Mouse (Mus musculus): ENCODE data around the gene Atg9a.
A peak's percentile ranks its signal among the peaks of the same experiment; 100 is the strongest.

Atg9a gene

DNA sequence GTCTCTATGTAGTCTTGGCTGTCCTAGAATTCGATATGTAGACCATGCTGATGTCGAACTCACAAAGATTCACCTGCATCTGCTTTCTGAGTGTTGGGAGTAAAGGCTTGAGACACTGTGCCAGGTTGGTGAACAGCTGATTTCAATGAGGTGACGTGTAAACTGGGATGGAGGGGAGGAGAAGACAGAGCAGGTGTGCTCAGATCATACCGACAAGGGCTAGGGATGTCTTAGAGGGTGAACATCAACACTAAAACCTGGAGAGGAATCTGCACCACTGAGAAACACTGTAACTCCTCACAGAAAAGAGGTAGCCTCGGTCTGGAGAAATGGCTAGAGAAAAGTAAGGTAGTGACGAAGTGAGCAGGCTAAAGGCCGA, 23.9 kb downstream of the Atg9a start:
- no peak for DNase-seq

DNA sequence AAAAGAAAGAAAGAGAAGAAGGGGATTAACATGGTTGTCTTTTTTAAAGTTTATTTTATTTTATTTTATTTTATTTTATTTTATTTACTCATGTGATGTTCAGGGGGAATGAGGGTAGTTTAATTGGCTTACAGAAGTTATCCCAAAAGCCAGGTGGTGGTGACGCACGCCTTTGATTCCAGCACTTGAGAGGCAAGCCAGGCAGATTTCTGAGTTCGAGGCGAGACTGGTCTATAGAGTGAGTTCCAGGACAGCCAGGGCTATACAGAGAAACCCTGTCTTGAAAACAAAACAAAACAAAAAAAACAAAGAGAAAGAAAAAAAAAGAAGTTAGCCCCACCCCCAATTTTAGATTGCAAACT, 31.8 kb downstream of the Atg9a start:
- no peak for DNase-seq

DNA sequence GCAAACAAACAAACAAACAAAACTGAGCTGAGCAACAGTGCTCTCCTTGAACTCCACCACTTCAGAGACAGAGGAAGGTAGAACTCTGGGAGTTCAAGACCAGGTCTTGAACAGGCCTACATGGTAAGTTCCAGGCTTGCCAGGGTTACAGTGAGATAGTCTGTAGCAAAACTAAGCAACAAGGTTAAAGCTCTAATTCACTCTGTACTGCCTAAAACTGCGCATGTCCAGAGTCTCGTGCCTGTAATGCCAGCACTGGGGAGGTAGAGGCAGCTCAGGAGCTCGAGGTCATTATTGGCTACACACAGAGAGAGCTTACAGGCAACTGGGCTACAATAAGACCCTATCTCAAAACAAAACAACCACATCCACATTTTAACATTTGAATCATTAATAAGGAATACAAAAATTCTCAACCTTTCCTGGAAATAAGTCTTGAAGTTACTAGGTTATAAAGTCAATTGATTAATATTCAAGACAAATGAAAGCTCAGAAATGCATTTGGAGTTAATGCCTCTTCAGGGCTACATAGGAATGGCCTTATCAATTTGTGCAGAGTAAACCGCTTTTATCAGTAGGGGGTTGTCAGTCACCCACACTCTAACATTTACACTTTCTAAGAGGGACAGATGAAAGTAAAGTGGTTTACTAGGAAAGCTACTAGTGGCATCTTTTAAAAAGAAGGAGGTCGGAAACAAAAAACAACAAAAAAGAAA, 32.3 kb downstream of the Atg9a start:
- DNase-seq: no peak

DNA sequence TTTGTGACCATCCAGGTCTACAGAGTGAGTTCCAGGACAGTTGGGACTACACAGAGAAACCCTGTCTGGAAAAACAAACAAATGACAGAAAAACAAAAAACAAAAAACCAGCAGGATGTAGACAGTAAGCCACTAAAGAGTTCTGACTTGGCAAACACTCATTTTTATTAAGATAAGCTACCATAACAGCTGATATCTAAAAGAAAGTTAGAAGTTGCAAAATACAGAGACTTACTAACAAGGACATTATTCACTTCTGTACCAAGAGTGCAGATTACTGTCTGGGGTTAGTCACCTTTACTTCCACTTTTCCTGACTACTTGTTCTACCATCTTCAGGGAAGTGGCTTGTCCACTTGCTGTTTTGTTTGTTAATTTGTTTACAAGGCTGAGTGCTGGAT, 33.0 kb downstream of the Atg9a start:
- no peak for DNase-seq

DNA sequence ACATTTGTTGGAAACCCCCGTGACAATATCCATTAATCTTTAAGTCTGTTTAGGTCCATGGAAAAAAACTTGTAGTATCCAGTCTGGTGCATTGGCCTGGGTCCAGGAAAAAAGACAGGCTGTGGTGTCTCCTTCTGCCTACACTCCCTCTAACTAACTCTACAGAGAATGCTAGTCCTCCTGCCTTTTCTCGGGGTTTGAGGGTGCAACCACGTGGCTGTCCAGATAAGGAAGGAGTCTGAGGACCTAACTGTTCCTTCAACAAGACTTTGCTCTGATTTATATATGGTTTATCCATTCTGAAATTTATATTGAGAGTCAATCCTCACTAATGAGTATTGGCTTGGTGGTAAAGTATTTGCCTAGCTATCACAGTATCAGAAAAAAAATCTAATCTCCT, 36.2 kb downstream of the Atg9a start:
- no peak for DNase-seq

DNA sequence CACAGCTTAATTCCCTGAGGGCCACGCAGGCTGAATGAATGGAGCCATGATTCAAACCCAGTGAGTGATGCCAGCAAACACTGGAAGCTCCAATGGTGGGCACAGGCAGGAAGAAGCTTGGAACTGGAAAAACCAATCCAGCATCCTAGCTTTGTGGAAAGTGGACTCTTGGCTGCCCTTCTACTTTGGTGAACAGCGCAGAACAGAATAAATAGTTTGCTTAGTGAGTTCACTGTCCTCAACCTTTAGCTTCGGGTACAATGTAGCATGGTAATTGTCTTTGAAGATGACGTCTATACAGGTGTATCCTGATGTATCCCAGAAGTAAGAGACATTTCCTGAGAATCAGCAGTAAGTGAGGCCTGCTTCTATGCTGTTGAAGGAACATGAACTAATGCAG, 43.3 kb downstream of the Atg9a start:
- no peak for DNase-seq

DNA sequence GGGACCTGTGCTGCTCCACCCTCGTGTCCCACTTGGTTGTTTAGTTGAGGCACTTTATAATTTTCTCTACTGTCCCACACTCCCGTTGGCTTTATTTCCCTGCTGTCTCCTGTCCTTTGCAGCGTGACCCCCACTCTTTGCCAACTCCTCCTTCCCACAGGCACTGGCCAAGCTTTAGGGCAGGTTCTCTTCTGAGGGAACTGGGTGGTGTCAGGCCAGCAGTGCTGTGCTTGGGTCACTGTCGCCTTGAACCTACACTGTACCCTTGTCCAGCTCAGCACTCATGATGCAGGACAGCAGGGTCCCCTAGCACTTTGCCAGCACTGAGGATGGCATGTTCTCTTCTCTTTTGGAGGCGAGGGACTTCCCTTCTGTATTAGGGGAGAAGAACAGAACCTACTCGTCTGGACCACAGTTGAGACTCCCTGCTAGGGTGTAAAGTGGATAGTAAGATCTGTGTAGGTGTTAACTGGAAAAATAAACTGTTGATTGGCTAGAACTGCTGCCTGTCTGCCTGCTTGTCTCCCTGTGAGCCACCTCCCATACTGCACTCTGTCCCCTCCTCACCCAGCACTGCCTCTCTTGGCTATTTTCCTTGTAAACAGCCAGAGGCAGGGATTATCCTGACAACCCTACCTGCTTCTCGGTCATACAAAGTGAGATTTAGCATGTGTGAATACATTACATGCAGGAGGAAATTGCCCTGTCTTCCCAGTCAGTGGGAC, 44.4 kb downstream of the Atg9a start:
- no peak for DNase-seq

DNA sequence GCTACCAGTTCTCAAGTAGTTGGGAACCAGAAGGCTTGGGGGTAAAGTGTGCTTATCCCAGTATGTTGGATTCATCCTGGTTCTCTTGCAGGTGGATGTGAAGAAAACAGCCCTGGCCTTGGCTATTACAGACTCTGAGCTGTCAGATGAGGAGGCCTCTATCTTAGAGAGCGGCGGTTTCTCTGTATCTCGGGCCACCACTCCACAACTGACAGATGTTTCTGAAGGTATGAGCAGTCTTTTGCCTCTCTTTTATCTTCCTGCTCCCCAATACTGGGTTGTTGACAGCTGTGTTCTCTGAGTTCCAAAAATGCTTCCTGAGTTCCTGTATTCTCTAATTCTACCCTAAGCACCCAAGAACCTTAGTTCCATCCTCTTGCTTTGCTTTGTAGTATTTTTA, 46.4 kb downstream of the Atg9a start:
- no peak for DNase-seq

DNA sequence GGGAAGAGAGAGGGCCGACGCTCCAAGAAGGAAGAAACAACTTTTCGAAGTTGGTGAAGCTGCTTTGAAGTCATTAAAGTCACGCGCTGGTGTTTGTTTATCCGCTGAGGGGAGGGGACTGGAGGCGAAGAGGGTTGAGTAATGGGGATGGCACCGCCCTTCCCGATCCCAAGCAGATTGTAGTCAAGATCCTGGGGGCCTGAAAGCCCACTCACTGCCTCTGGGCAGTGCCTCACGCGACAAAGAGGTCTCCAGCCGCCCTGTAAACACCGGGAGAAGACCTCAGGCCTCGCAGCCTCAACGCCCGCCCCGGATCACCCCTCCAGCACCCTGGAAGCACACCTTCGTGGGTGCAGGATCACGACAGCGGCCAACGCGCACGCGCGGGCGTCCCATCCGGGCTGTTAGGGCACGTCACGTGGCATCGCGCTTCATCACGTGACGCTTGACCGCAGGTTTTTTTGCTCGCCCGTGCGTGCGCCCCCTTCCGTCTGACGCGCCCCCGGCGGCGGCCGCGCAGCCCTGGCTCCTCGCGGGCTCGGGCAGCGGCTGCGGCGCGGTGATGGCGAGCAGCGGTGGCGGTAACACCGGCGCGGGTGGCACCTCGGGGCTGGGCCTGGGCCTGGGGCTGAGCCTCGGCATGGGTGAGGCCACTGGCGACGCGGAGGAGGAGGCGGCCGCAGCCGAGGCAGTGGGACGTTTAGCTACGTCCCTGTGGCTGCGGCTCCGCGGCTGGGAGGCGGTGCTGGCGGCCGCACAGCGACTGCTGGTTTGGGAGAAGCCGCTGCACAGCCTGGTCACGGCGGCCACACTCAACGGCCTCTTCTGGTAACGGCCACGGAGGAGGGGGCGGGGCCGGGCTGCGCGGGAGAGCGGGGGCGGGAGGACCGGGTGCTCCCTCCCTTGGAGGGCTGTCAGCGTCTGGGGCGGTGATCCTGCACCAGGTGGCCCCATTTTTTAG, 49.4 kb downstream of the Atg9a start, which contains the start of the genes Cnppd1 and Retreg2:
Gene Cnppd1 (minus strand): TSS at position 411 of the 961 bp plus-strand sequence.
Gene Retreg2 (plus strand): TSS at position 478 of the 961 bp plus-strand sequence.
- peak; percentile 97 for DNase-seq

DNA sequence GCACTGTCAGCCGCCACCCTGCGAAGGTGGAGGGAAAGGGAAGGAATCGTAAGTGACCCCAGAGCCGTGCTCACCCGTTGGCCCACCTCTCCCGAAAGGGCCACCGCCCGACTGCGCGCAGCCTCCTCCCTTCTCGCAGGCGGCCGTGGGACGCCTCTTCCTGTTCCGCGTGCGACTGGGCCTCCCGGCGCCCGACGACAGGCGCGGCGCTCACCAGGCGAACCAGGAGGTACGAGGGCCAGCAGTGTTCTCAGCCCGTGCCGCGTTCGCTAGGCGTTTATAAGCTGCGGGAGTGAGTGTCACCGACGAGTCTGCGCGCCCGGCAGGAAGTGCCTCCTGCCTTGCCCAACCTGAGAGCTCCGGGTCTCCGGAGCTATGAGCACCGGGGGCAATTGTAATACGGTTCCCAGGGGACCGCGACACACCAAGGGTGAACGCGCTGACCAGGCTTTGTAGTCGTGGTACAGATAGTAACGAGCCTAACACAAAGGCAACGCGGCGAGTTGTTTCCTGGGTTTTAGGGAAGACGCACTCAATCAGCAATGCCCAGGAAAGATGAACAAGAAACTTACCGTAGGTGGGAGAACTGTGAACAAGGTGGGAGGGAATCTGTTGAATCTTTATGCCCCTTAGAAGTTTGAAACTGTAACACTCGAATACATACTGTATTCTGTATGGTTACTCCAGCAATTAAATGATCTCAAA, 50.4 kb downstream of the Atg9a start:
- peak; percentile 64 for DNase-seq

DNA sequence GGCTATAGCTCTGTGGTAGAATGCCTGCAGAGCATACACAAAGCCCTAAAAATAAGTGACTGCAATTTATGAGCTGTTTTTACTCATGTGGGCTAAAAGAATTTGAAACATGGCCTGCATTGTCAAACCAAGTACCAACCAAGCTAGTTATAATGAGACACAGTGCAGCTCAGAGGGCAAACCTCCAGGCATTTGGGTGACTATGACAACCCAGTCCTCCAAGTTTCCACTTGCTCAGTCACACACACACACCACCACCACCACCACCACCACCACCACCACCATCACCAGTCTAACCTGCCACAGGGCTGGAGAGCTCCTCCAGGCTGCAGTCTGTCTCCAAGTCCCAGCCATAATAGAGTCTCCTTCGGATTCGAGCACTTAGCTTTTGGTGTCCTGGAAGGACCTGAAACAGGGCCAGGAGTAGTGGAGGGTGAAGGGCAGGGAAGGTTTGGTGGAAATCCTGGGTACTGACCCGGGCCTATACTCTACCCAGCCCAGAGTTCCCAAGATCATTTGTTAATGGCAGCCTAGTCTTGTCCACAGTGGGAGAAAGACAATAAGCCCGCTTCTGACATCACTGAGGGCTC, 51.3 kb downstream of the Atg9a start:
- no peak for DNase-seq

DNA sequence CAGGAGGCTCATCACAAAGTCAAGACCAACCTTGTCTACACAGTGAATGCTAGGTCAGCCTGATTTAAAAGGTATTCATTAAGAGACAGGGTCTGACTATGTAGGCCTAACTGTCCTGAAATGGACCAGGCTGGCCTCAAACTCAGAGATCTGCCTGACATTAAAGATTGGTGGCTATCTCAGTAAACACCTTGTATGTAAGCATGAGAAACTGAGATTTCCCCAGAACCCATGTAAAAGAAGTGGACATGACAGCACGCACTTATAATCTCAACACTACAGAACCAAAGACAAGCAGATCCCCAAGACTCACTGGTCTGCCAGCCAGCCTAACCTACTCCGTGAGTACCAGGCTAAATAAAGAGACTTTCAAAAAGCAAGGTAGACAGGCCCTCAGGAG, 53.5 kb downstream of the Atg9a start:
- no peak for DNase-seq

DNA sequence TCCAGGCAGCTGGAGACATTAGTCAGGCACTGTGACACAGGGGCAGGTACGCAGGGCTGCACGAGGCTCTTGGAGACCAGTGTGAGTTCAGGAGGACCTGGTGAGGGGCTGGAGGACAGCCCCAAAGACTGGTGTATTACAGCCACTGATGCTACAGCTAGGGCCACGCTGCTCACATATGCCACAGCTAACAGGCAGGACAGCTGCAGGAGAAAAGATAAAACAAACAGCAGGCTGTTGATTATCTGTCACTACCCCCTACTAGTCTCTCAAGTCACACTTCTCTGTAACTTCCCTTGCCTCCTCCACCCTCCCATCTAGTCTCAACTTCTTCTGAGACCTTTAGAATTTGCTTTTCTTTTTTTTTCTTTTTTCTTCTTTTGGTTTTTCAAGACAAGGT, 55.3 kb downstream of the Atg9a start:
- DNase-seq: no peak

DNA sequence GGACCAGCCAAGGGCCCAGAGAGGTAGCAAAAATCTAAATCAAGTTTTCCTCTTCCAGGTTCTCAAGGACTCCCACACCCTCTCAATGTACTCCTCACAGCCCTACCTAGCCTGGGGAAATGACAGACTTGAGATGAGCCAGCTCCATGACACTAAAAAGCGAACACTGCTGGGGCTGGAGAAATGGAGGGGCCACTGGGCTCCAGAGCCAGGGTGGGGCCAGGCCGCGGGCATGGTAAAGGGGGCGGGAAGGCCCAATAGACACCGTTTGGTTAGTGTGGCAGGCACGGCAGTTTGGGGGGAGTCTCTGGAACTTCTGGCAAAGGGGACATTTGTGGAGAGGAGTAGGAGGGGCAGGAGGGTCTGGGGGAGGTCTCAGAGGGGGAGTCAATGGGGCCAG, 55.7 kb downstream of the Atg9a start:
- DNase-seq: no peak

DNA sequence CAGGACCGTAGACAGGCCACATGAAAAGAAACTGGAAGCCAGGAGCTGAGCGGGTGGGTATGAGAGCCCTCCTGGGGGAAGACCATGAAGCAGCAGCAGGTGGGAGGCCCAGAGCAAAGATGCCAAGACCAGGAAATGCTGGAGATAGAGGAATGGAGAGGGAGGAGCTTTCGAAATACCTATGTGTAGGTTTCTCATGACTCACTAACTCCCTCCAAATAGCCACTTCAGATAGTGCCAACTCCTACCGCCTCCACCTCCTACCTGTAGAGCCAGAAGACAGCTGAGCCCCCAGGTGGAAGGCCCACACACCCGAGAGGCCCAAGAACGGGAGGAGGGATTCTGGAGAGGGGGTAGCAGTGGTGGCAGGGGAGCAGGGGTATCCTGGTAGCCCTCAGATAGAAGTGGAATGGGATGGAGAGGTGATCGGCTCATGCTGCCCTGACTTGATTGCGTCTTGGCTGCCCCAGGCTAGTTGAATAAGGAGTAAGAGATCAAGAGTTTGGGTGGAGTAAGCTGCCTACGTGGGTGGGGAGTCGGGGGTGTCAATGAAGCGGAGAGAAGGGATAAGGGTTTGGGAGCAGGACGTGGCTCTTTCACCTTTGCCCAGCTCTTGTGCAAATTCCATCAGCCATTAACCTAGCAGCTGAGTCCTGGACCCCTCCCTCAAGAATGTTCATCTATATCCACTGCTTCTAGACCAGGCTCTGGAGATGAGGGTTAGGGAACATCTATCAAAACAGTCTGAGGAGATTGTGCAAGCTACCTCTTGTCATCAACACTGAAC, 58.4 kb downstream of the Atg9a start, which contains the start of gene Slc23a3:
Gene Slc23a3 (minus strand): TSS at position 470 of the 787 bp plus-strand sequence.
- no peak for DNase-seq

All from right cerebral cortex, postnatal 14 days (tissue).